Mouse (Mus musculus) ZHBTc4 (cell line): Measurements from ENCODE around the gene Vwa3b.

Experiments
- DNase-seq: peaks from one replicate; pipeline ENCODE4 v3.0.0-alpha.2; 2011; ENCODE audit warnings: low read depth, low spot score

Gene Vwa3b

DNA sequence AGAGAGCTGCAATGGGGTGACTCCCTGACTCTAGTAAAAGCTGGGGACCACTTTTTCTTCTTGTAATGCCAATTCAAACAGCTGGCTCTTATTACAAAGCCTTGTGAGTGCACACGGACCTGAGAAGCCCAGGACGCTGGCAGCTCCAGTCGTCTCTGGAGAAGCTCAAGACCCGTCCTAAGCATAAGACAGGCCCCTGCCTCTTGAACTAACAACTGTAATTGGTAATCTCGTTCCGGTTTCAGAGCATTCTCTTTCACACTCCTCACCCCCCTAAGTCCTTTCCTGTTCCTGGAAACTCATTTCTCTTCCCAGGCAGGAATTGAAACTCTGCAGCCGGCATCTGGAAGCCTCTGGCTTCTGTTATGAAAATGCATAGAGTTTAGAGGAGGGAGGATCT is 195.6 kb downstream of the Vwa3b start:
- DNase-seq, result no peak

DNA sequence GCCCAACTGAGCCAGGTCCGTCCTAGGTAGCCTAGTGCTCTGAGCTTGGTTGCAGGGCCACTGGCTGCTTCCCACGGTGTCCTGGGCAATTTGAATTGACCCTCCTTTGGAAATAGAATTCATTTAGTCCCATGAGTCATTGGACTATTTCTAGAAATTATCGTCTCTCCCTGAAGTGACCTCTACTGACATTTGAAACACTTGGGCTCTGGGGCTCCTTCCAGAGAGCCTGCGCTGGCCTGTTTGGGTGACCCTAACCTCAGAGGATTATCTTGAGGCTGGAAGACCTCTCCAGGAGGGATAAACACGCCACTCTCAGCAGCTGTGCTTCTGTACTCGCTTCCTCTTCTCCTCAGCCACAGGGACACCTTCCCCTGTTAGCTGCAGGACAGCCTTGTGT is 204.0 kb downstream of the Vwa3b start:
- no peak for DNase-seq

DNA sequence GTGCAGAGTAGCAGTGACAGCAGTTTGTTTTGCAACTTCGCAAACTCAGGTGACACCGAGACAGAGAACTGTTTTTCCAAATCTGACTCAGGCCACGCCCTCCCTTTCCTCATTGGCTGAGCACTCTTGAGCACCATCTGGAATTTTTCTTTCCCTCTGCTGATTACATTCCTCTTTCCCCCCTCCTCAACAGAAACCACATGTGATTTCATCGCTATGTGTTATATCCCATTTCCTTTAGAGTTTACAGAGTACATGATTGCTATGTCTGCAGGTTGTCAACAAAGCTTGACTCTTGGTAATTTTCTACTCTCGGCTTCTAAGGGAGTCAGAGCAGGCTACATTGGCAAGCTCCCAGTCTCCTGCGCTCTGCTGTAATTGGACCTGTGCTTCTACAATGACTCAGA is 204.9 kb downstream of the Vwa3b start:
- no peak for DNase-seq
